Mouse (Mus musculus): ENCODE measurements at regions not wholly inside any gene's neighbourhood (a gene's known extent, or its start where the extent isn't known, plus 50 kb on each side); places are given as distances from the start of the nearest gene placed in this dataset.
"Not testable (repeated sequence)": the region's sequence is repeated elsewhere in the genome, so short reads cannot be mapped to it uniquely, and the experiment has no call there.

DNA sequence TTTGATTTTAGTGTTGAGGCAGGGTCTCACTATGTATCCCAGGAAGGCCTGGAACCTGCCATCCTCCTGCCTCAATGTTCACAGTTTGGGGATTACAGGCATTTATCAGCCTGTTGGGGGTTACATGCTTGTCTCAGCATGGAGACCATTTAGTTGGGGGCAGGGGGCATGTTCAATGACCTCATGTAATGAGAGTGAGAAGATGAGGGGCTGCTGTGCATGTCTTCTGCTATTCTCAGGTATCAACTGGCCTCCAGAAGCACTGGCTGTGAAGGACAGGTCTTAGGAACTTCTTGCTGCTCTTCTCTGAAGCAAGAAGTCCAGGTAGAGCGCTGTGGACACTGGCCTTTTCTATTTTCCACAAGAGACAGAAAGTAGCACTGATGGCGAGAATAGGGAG is 350.9 kb downstream of the Plekhb2 start:
- DNase-seq (ENCODE audit: low spot score in 2 of 2), result no peak

DNA sequence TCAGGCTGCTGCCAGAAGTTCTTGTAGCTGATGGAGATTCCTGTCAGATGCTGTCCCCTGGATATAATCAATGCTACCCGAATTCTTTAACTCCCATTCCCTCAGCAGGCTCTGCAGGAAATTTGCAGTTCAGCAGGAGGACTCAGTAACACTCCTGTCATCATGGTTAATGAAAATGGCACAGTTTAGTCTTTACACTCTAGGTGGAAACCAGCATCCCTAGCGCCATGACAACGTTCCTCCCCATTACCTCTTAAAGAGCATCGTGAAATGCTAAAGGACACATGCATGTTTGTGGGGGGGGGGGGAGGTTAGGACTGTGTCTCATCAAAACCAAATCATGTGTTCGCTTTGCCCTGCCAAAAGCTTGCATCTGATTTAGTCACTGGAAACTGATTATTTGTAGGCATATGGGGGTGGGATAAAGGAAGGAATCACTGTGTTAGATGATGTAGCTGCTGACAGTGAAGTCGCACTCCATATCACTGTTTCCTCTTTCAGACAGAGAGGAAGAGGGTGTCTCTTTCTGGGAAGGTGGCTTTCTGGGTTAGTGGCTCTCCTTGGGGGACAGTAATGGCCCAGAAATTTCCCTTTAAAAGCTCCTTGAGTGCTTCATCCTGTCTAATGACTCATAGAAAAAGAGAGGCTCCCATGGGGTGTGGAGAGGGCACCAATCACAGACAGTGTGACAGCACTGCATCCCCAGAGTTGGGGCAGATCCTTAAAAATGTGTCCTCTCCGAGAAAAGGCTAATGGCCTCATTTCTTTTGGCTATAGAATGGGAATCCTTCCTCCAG is 351.5 kb downstream of the Plekhb2 start:
- peak in 1 of 2 experiments; percentile 12 for DNase-seq (ENCODE audit: low spot score in 2 of 2)

DNA sequence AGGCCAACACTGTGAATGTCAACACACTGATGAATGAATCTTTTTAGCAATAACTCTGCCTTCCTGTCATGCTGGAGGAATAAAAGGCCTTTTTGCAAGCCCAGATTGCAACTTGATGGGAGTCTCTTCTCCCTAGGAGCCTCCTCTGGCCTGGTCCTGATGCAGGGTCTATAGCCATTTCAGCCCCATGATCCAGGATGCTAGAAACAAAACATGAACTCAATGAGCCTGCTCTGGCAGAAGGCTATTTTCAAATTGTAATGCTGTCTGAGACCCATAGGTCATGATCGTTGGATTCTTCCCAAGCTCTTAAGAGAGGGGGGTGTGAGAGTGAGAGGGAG is 352.1 kb downstream of the Plekhb2 start:
- DNase-seq (ENCODE audit: low spot score in 2 of 2), result no peak

DNA sequence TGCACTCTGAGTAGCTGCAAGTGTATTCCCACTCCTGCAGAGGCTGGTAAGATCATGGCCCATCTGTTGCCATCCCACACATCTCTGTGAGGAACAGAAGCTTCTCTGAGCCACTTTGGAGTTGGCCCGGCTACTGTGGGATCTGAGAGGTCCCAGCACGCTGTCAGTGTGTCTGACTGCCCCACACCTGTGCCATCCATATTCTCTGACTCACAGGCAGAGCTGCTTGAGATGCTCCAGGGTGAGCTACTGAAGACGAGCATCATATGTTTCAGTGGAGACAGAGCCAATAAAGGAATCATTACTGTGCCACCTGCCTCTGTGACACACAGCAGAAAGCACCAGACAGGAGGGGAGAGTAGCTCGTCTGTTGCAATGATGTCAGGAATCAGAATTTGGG is 352.8 kb downstream of the Plekhb2 start:
- DNase-seq (ENCODE audit: low spot score in 2 of 2), result peak; percentile 78 to 87

DNA sequence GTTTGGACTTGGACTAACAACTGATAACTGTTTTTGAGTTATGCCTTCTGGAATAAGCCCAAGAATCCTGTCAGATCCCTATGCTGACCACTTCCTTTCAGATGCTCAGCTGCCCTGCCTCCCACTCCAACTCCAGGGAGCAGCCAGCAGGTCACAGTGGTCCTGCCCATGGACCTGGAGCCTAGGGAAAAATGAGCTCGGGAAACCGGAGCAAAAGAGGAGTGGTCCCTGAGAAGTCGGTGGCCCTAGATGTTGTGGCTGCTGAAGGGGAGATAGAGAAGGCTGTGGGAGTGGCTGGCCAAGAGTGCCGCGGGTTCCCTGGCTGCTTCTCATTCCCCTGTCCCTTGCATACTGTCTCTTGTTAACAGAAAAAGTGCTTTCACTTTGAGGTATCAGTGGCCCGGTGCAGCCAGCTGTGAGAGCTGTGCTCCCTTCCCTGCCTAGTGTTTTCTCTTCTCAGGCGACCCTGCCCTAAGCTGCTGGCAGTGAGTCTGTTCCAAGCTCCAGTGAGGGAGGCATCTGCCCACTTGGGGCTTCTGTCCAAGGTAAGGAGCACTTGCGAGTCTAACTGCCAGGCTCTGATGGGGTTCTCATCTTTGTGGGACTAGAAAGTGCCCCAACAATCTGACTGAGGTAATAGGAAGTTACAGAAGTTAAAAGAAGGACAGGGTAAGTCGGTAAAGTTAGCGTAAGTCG is 357.2 kb downstream of the Plekhb2 start:
- no peak for DNase-seq (ENCODE audit: low spot score in 2 of 2)

DNA sequence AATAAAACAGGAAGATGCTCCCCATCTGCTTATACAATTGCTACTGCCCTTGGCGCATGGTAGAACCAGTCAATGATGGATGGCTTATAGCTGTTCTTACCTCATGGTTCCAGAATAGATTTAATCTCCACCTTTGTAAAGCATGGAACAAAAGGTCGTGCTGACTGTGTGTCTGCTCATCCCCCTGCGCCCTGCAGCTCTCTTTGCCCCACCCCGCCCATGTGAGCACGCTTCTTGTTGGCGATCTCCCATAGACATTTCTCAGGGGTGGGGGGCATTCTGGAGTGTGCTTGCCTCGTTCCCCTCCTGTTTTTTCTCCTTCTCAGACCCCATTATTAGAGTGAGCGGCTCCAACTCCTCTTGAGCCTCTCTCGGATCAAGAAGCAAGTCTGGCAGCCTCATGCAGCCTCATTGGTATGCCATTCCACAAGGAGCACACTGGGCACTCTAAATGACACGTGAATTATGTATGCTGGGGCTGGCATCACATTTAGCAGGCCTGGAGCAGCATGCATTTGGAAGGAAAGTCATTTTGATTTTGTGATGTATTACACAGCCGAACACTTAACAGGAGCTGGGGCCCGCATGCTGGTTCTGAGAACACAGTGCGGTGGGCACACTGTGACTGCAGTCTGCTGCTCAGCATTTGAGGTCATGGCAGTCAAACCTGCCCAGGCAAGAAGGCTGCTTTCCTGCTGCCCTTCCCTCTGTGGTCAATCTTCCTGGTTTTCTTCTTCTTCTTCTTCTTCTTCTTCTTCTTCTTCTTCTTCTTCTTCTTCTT is 362.5 kb downstream of the Plekhb2 start:
- no peak for DNase-seq (ENCODE audit: low spot score in 2 of 2)

DNA sequence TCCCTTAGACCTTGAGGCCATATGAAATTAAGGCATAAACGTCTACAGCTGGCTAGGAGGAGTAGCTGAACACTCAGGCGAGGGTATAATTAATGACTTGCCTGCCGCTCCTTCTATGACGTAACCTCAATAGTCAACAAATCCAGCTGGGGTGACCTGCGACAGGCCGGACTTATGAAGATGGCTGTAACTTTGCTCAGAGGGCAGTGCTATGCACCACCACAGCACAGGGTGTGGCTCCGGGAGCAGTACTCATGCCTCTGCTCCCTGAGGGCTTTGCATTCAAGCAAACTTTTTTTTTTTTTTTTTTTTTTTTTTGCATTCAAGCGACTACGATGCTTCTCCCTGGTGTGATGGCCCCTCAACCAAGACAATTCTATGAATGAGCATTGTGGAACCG is 364.1 kb downstream of the Plekhb2 start:
- no peak for DNase-seq (ENCODE audit: low spot score in 2 of 2)

DNA sequence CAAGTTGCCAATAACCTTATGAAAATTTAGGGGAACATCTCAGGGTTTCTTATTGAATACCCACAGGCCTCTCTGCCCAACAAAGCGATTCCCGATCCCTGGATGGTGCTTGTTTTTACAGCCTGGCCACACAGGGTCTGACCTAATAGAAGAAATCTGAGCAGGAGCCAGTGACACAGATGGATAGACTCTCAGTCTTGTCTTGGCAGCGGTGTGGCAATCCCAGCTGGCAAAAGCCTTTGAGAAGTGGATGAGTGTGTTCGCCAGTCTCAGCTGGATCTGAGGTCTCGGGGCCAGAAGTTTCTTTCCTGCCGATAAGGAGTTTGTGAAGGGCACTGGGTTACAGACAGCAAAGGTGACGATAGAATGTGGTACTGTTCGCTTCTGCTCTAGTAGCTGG is 366.6 kb downstream of the Plekhb2 start:
- DNase-seq (ENCODE audit: low spot score in 2 of 2), result no peak

DNA sequence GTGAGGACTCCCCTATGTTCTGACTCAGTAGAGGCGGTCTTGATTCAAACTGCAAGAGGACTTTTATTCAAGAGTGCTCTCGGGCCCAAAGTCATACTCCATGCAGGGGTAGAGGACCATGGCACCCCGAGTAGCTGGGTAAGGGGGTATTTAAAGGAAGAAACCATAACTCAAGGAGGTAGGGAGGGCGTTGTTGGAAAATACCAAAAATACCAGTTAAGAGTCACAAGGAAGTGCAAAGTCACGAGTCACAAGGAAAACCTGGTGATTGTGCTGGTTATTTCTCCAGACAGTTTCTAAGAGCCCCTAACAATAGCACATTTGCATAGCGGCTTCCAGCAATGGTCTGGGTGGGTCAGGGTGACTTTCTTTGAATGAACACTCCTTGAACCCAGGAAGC is 370.4 kb downstream of the Plekhb2 start:
- DNase-seq (ENCODE audit: low spot score in 2 of 2), result not testable (repeated sequence)

DNA sequence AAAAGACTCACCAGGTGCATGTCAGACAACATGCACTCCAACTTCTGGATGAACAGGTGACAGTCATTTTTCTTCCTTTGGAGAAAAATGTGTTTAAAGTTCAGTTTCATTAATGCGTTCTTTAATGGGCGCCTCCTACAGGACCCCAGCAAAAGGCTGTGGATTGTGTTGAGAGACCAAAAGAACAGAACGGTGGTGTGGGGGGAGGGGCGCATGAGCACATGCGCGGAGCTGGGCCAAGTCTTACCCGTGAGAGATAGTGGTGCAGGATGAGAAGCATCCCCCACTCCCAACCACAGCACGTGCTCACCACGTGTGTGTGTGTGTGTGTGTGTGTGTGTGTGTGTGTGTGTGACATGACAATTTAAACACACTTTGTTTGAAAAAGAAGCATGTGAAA is 371.0 kb downstream of the Plekhb2 start:
- no peak for DNase-seq (ENCODE audit: low spot score in 2 of 2)

DNA sequence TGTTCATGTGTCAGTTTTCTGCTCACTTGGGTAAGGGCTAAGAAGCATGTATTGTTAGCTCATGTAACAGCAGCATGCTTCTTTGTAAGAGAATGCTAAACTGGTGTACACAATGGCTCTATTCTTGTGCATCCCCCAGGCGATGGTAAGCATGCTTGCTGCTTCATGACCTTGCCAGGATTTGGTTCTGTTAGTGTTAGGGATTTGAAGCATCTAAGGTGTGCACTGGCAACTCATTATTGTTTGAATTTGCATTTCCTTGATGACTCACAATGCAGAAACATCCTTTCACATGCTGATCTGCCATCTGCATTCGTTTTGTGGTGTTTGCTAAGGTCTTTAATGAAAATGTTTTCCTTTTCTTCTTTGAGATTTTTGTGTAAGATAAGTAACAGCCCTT is 382.8 kb downstream of the Plekhb2 start:
- no peak for DNase-seq (ENCODE audit: low spot score in 2 of 2)

DNA sequence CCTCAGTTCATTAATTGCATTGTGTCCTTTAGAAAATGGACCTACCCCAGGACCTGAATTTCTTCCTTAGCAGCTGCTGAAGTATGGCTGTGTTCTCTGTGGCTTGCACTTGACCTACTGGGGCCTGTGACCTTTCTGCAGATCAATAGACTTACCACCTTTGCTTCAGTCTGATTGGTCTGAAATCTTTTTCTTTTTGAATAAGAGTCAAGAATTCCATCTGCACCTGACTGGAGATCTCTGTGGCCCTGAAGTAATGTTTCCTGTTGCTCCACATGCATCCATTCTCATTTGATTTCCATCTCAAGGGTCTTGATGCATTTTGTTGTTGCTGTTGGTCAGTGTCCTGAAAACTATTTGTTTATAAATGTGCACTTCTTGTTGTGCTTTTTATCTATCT is 388.4 kb downstream of the Plekhb2 start:
- DNase-seq (ENCODE audit: low spot score in 2 of 2), result no peak

DNA sequence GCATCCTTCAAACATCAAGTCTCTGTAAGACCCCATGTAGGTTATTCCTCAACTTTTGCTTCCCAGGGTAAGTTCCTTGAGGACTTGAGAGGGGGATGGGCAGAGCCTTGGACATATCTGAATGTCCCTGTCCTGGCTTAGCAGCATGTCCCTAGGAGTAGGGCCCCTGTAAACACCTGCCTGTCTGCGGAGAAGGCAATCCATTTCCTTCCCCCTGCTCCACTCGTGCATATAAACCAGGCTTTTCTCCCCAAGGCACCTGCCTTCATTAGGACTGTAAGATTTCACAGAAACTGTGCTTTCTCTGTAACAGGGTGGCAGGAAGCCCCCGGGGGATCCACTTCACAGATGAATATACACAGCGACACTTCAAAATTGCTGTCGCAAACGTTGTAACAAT is 393.1 kb downstream of the Plekhb2 start:
- no peak for DNase-seq (ENCODE audit: low spot score in 2 of 2)

DNA sequence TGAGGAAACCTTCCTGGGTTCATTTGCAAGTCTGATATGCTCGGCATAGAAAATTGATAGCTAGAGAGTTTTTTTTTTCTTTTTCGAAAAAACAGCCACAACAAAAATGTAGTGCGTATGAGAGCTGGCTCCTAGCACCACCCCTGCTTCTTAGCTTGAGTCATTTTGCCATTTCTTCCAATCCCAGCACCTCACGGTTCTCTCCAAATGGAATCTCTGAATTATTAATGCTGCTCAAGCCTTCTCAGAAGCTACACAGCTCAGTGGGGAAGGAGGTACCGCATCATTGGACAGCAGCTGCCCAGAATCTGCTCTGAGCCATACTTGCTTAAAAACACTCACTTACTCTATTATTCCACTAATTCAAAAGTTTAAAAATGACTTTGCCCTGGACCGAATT is 393.6 kb downstream of the Plekhb2 start:
- DNase-seq (ENCODE audit: low spot score in 2 of 2), result no peak

DNA sequence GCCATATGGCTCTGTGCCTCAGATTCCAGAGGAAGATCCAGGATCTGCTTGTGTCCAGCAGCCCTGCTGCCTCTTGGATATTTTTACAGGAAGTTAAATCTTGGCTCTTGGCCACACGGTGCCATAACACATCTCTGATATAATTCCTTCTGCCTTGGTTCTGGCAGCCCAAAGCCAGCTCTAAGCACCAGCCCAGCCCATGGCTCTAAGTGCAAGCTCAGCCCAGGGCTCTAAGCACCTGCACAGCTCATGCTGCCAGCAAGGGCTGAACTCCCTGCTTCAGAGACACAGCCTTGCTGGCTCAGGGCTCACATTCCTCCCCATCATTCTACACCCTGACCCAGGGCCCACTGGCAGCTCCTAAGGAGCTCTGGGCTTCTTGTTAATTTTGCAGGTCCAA is 415.3 kb downstream of the Plekhb2 start:
- no peak for DNase-seq (ENCODE audit: low spot score in 2 of 2)

DNA sequence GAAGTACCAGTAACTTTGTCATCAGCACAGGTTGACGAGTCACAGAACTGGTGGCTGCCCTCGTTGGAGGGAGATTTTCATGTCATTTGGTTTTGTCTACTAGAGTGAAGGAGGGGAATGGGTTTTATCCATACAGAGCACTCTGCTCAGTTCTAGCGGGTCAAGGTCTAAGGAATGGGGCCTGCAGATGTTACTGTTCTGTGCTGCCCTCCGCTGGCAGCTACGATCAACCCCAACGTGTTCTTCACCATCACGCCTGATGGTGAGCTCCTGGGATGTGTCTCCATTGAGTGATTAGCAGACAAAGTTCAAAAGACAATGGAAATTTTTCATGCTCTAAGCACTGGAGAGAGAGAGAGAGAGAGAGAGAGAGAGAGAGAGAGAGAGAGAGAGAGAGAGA is 416.9 kb downstream of the Plekhb2 start:
- DNase-seq (ENCODE audit: low spot score in 2 of 2), result peak; percentile 11 to 24

DNA sequence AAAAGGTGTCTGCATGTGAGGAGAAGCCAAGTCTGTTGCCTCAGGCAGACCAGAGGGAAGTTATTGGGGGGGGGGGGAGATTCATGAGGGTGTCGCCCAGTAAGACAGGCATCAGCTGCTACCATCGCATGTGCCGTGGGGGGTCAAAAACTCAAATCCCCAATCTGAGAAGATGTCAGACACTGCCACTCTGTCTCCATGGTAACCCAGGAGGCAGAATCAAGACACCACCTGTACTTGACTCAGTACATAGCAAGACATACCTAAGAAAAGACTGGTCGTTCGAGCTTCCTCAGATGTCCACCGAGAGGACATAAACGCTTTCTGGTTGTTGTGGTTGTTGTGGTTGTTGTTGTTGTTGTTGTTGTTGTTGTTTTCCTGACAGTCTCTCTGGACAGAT is 418.1 kb downstream of the Plekhb2 start:
- DNase-seq (ENCODE audit: low spot score in 2 of 2), result no peak

DNA sequence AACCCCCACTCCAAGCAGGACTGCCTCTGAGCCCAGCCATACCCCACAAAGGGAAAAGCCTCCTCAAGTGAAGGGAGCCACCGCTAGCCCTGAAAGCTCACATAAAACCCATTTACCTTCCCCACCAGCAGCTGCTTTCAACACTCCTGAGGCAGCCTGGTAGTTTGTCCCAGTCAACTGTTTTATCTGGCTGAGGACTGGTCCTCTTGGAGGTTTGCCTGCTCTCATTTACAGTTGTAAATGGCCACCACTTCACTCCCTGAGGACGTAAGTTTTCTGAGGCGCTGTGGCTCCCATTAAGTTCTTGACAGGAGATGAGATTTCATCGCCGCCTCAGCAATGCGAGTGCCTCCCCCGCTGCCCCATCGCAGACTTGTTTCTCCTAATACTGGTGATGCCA is 425.2 kb downstream of the Plekhb2 start:
- DNase-seq (ENCODE audit: low spot score in 2 of 2), result no peak

All from frontal cortex, postnatal 36 days (tissue).